Mouse (Mus musculus) MEL (cell line): ENCODE results near the gene E2f1. TPM values are rescaled to one million over a fixed set of nuclear protein-coding genes. Genes with fewer than 3 reads are reported as not detected.

Experiments
- DNase-seq: peaks from one replicate; pipeline ENCODE4 v3.0.0; 2011; ENCODE audit warnings: low read depth, low spot score
- H3K27ac ChIP-seq: 2 replicates; pipeline ENCODE4 v1.5.1; 2012; ENCODE audit warnings: low read depth, mild to moderate bottlenecking, control low read depth, low read length, moderate library complexity; ENCODE audit not compliant: control insufficient read depth
- H3K27me3 ChIP-seq, 2 experiments: fragments of 150-350 bp in 1 of 2; sonication (generic) in 1 of 2; 2 replicates each; pipeline ENCODE4 v1.6.1; 2012; ENCODE audit warnings: low read length in 2 of 2, mild to moderate bottlenecking in 2 of 2, improper control_type of control experiment in 1 of 2, moderate library complexity in 1 of 2; ENCODE audit not compliant: insufficient read depth in 2 of 2, control insufficient read depth in 1 of 2
- H3K36me3 ChIP-seq, 2 experiments: 2 replicates each; pipeline ENCODE4 v1.6.1; 2012 to 2014; ENCODE audit warnings: low read length in 2 of 2, improper control_type of control experiment in 1 of 2, inconsistent platforms in 1 of 2, mild to moderate bottlenecking in 1 of 2; ENCODE audit not compliant: insufficient read depth in 2 of 2, control insufficient read depth in 1 of 2
- H3K4me1 ChIP-seq, 2 experiments: fragments of 150-350 bp in 1 of 2; sonication (generic) in 1 of 2; 2 replicates each; pipeline ENCODE4 v1.6.1; 2012; ENCODE audit warnings: low read length in 2 of 2, improper control_type of control experiment in 1 of 2, mild to moderate bottlenecking in 1 of 2; ENCODE audit not compliant: insufficient read depth in 2 of 2, control insufficient read depth in 1 of 2
- H3K4me3 ChIP-seq, 2 experiments: fragments of 150-350 bp in 1 of 2; sonication (generic) in 1 of 2; 2 replicates each; pipeline ENCODE4 v1.5.1; 2012; ENCODE audit warnings: low read depth in 2 of 2, low read length in 2 of 2, mild to moderate bottlenecking in 2 of 2, moderate library complexity in 2 of 2, control low read depth in 1 of 2, improper control_type of control experiment in 1 of 2; ENCODE audit not compliant: control insufficient read depth in 1 of 2, insufficient read depth in 1 of 2
- H3K79me2 ChIP-seq: 2 replicates; pipeline ENCODE4 v1.6.1; 2012; ENCODE audit warnings: mild to moderate bottlenecking, low read length, moderate library complexity; ENCODE audit not compliant: control insufficient read depth, poor library complexity, insufficient read depth
- H3K9ac ChIP-seq: 2 replicates; pipeline ENCODE4 v1.6.1; 2012; ENCODE audit warnings: low read depth, mild to moderate bottlenecking, control low read depth, low read length, moderate library complexity; ENCODE audit not compliant: control insufficient read depth, poor library complexity, severe bottlenecking
- H3K9me3 ChIP-seq: fragments of 150-350 bp; sonication (generic); replicated peaks from 2 replicates; pipeline ENCODE4 v1.6.1; 2012; ENCODE audit warnings: mild to moderate bottlenecking, low read length, improper control_type of control experiment, moderate library complexity; ENCODE audit not compliant: insufficient read depth
- BHLHE40 ChIP-seq: IDR thresholded peaks from 2 replicates; pipeline ENCODE4 v1.6.1; 2012; ENCODE audit warnings: low read depth, mild to moderate bottlenecking, inconsistent platforms, low read length, improper control_type of control experiment, borderline replicate concordance
- CHD1 ChIP-seq: IDR thresholded peaks from 2 replicates; pipeline ENCODE4 v1.6.1; 2012; ENCODE audit warnings: low read depth, mild to moderate bottlenecking, inconsistent platforms, low read length, improper control_type of control experiment
- CHD2 ChIP-seq: IDR thresholded peaks from 2 replicates; pipeline ENCODE4 v1.6.1; 2011; ENCODE audit warnings: low read length, improper control_type of control experiment
- CTCF ChIP-seq, 3 experiments: IDR thresholded peaks in 2 of 3; conservative IDR thresholded peaks in 1 of 3; 2 replicates each; pipeline ENCODE4 v1.5.1; 2011 to 2012; ENCODE audit warnings: low read length in 3 of 3, low read depth in 2 of 3, mild to moderate bottlenecking in 2 of 3, improper control_type of control experiment in 1 of 3, inconsistent platforms in 1 of 3, mixed read lengths in 1 of 3, moderate library complexity in 1 of 3; ENCODE audit not compliant: control insufficient read depth in 1 of 3, insufficient read depth in 1 of 3, poor library complexity in 1 of 3, severe bottlenecking in 1 of 3
- E2F4 ChIP-seq: IDR thresholded peaks from 2 replicates; pipeline ENCODE4 v1.6.1; 2011; ENCODE audit warnings: low read depth, low read length, improper control_type of control experiment, borderline replicate concordance
- ELF1 ChIP-seq: IDR thresholded peaks from 2 replicates; pipeline ENCODE4 v1.6.1; 2014; ENCODE audit warnings: low read depth, mild to moderate bottlenecking, inconsistent platforms, low read length, improper control_type of control experiment, moderate library complexity
- EP300 ChIP-seq, 2 experiments: IDR thresholded peaks; 2 replicates each; pipeline ENCODE4 v1.6.1; 2011; ENCODE audit warnings: improper control_type of control experiment in 2 of 2, low read length in 2 of 2, low read depth in 1 of 2, mild to moderate bottlenecking in 1 of 2
- ETS1 ChIP-seq: IDR thresholded peaks from 2 replicates; pipeline ENCODE4 v1.6.1; 2012; ENCODE audit warnings: low read depth, mild to moderate bottlenecking, inconsistent platforms, low read length, improper control_type of control experiment, moderate library complexity
- GABPA ChIP-seq: IDR thresholded peaks from 2 replicates; pipeline ENCODE4 v1.6.1; 2012; ENCODE audit warnings: low read depth, mild to moderate bottlenecking, inconsistent platforms, low read length, improper control_type of control experiment, moderate library complexity
- GATA1 ChIP-seq: IDR thresholded peaks from 2 replicates; pipeline ENCODE4 v1.6.1; 2011; ENCODE audit warnings: low read depth, low read length, improper control_type of control experiment
- HCFC1 ChIP-seq: IDR thresholded peaks from 2 replicates; pipeline ENCODE4 v1.6.1; 2012; ENCODE audit warnings: low read depth, mild to moderate bottlenecking, inconsistent platforms, low read length, improper control_type of control experiment, moderate library complexity
- JUND ChIP-seq: IDR thresholded peaks from 2 replicates; pipeline ENCODE4 v1.6.1; 2011; ENCODE audit warnings: low read depth, mild to moderate bottlenecking, improper control_type of control experiment, low read length
- KAT2A ChIP-seq: conservative IDR thresholded peaks from 2 replicates; pipeline ENCODE4 v1.6.1; 2012; ENCODE audit warnings: low read depth, low read length, improper control_type of control experiment, inconsistent platforms
- MAX ChIP-seq: IDR thresholded peaks from 2 replicates; pipeline ENCODE4 v1.6.1; 2011; ENCODE audit warnings: low read length, improper control_type of control experiment
- MAZ ChIP-seq: IDR thresholded peaks from 2 replicates; pipeline ENCODE4 v1.6.1; 2012; ENCODE audit warnings: low read depth, mild to moderate bottlenecking, inconsistent platforms, low read length, improper control_type of control experiment
- MEF2A ChIP-seq: IDR thresholded peaks from 2 replicates; pipeline ENCODE4 v1.6.1; 2014; ENCODE audit warnings: low read depth, mild to moderate bottlenecking, inconsistent platforms, low read length, improper control_type of control experiment; ENCODE audit not compliant: poor library complexity, insufficient replicate concordance, severe bottlenecking; ENCODE audit errors: extremely low read depth
- MYB ChIP-seq: IDR thresholded peaks from 2 replicates; pipeline ENCODE4 v1.6.1; 2011; ENCODE audit warnings: mild to moderate bottlenecking, low read depth, low read length, improper control_type of control experiment
- MYC ChIP-seq: IDR thresholded peaks from 2 replicates; pipeline ENCODE4 v1.6.1; 2011; ENCODE audit warnings: low read depth, mild to moderate bottlenecking, low read length, improper control_type of control experiment, moderate library complexity
- NELFE ChIP-seq: IDR thresholded peaks from 2 replicates; pipeline ENCODE4 v1.6.1; 2011; ENCODE audit warnings: low read depth, low read length, improper control_type of control experiment
- POLR2A ChIP-seq, 2 experiments: IDR thresholded peaks; 2 replicates each; pipeline ENCODE4 v1.6.1; 2011 to 2012; ENCODE audit warnings: low read length in 2 of 2, mild to moderate bottlenecking in 2 of 2, control low read depth in 1 of 2, improper control_type of control experiment in 1 of 2, low read depth in 1 of 2, moderate library complexity in 1 of 2; ENCODE audit not compliant: control insufficient read depth in 1 of 2, insufficient read depth in 1 of 2, poor library complexity in 1 of 2
- POLR2AphosphoS2 ChIP-seq: IDR thresholded peaks from 2 replicates; pipeline ENCODE4 v1.6.1; 2011; ENCODE audit warnings: low read length, improper control_type of control experiment
- POLR2AphosphoS5 ChIP-seq: IDR thresholded peaks from 2 replicates; pipeline ENCODE4 v1.6.1; 2012; ENCODE audit warnings: low read depth, borderline replicate concordance, mild to moderate bottlenecking, inconsistent platforms, low read length, moderate library complexity, mixed read lengths
- RAD21 ChIP-seq: IDR thresholded peaks from 2 replicates; pipeline ENCODE4 v1.6.1; 2011; ENCODE audit warnings: mild to moderate bottlenecking, low read depth, low read length, improper control_type of control experiment
- RCOR1 ChIP-seq: IDR thresholded peaks from 2 replicates; pipeline ENCODE4 v1.6.1; 2012; ENCODE audit warnings: low read depth, mild to moderate bottlenecking, inconsistent platforms, low read length, improper control_type of control experiment
- SMC3 ChIP-seq: IDR thresholded peaks from 2 replicates; pipeline ENCODE4 v1.6.1; 2011; ENCODE audit warnings: low read depth, low read length, improper control_type of control experiment
- TAL1 ChIP-seq: IDR thresholded peaks from 2 replicates; pipeline ENCODE4 v1.6.1; 2012; ENCODE audit warnings: mild to moderate bottlenecking, inconsistent platforms, low read length, moderate library complexity, mixed read lengths
- TBP ChIP-seq: IDR thresholded peaks from 2 replicates; pipeline ENCODE4 v1.8.0; 2011; ENCODE audit warnings: low read depth, low read length, improper control_type of control experiment
- TCF12 ChIP-seq: IDR thresholded peaks from 2 replicates; pipeline ENCODE4 v1.6.1; 2014; ENCODE audit warnings: low read depth, mild to moderate bottlenecking, inconsistent platforms, low read length, improper control_type of control experiment, moderate library complexity
- USF2 ChIP-seq, 2 experiments: IDR thresholded peaks; 2 replicates each; pipeline ENCODE4 v1.6.1; 2011 to 2012; ENCODE audit warnings: improper control_type of control experiment in 2 of 2, low read length in 2 of 2, borderline replicate concordance in 1 of 2, inconsistent platforms in 1 of 2, low read depth in 1 of 2, mild to moderate bottlenecking in 1 of 2; ENCODE audit not compliant: insufficient read depth in 1 of 2
- ZC3H11A ChIP-seq: IDR thresholded peaks from 2 replicates; pipeline ENCODE4 v1.6.1; 2012; ENCODE audit warnings: low read depth, mild to moderate bottlenecking, inconsistent platforms, low read length, improper control_type of control experiment
- ZKSCAN1 ChIP-seq: IDR thresholded peaks from 2 replicates; pipeline ENCODE4 v1.6.1; 2012; ENCODE audit warnings: low read depth, mild to moderate bottlenecking, inconsistent platforms, low read length, improper control_type of control experiment, moderate library complexity
- ZNF384 ChIP-seq: IDR thresholded peaks from 2 replicates; pipeline ENCODE4 v1.6.1; 2012; ENCODE audit warnings: low read depth, mild to moderate bottlenecking, inconsistent platforms, low read length, improper control_type of control experiment
- polyA plus RNA-seq, 2 experiments: library from polyadenylated mRNA; stranded (reverse) in 1 of 2; unstranded in 1 of 2; fragments of >175 nt in 1 of 2; fragments of >200 nt in 1 of 2; gene quantifications; 2 replicates each; pipeline versions ENCODE4 v1.2.1 to v1.2.4; 2012; ENCODE audit warnings: low replicate concordance in 2 of 2, low read depth in 1 of 2; ENCODE audit not compliant: insufficient read length in 2 of 2, insufficient read depth in 1 of 2, missing spikeins in 1 of 2
- total RNA-seq: library from RNA; depleted of rRNA; stranded (reverse); fragments of 300-350 nt; gene quantifications from 2 replicates; pipeline ENCODE4 v1.2.3, GENCODE M21; 2012

E2f1 gene
- total and polyA plus RNA-seq, 3 experiments = 17.4 to 41.6 TPM; not detected in 1

DNA sequence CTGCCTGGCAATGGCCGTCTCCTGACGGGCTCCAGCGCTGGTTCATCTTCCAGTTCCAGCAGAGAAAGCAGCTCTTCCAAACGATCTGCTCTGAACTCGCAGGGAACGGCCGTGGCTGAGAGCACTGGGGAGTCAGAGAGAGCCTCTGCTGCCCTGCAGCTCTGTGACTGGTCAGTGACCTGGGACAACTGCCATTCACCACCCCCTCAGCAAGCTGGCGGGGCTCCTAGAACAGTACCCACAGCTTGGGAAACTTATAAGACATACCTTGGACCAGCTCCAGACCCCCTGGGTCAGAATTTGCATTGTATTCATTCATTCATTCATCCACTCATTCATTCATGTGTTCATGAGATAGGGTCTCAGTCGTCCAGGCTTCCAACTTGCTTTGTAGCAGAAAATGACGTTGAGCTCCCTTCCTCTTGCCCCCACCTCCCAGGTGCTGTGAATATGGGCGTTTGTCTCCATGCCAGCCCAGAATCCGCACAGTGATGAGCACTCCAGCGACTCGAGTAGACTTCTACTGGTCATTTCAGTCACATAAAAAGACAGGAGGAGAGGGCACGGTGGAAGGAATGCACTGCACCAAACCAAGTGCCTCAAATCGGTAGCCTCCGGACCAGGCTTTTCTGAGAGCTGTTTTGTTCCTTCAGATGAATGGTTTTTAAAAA lies 15.4 kb upstream of the E2f1 start:
- Histone ChIP-seq H3K27me3 (no peaks in the 10 kb centered on the region), H3K36me3 (peaks cover 0 to 14% of the 10 kb centered on the region in 2 experiments; a peak in 2 of 4 replicates)

DNA sequence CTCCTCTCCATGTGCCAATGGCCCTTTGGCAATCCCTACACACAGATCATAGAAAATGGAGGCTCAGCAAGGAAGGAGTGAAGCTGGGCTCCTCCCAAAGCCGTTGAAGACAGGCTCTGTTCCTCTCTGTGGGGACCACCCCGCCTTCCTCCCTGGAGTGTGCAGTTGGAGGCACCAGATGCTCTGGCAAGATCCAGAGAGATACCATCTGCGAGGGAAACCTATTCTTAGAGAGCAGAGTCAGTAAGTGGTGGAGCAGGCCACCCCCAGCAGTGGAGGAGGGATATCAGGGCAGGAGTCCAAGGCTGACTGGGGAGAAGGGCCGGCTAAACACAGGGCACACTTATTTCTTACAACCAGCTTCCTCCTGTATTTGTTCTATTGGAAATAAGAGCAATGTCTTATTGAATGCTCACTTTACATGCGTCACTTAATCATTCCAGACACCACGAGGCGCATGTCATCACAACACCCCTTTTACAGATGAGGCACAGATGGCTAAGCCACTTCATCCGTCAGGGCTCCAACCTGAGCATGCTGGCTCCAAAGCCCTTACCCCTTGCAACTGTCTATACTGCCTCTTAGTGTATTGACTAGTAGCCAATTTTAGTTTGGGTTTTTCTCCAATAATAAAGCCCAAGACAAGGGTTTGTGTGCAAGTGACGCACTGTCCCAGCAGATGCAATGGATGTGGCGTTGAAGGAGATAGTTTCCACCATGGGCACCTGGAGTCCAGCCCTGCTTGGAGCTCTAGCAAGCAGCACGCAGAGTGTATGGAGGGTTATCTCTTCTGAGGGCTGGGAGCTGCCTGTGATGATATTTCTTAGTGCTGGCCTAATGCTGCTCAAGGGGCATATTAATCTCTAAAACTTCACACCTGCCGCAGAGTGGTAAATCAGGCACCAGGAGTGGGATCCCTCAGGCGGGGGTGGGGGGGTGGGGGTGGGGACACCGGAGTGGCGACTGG lies 14.5 kb upstream of the E2f1 start:
- Histone ChIP-seq H3K4me3 (0 out of 4 replicates have a peak overlapping the region, but pooled peaks of 1 of the 2 experiments have one; percentile 2), H3K9me3 (no peaks in the 10 kb centered on the region), H3K36me3 (peaks cover 0 to 14% of the 10 kb centered on the region in 2 experiments; a peak in 2 of 4 replicates), H3K4me1 (peaks cover 12 to 16% of the 10 kb centered on the region in 2 experiments), H3K27ac (peak overlapping the region; percentile 64), H3K9ac (peak overlapping the region; percentile 43), H3K79me2 (no peaks in the 10 kb centered on the region), H3K27me3 (no peaks in the 10 kb centered on the region)
- DNase-seq = peak; percentile 86
- peak; percentile 55 for TF ChIP-seq RCOR1
- peak; percentile 71 for TF ChIP-seq TCF12
- peak; percentile 48 to 87; a peak in 3 of 4 replicates for TF ChIP-seq EP300 (IDR thresholded peaks at IDR 0.05; ENCODE audit: low read depth in 1 of 2, low read length in 2 of 2)
- TF ChIP-seq GABPA = no peak
- TF ChIP-seq ELF1 = no peak
- TF ChIP-seq TAL1 = peak; percentile 63
- 0 out of 2 replicates have a peak, but pooled peaks have one; percentile 46 for TF ChIP-seq E2F4
- TF ChIP-seq POLR2A (IDR thresholded peaks at IDR 0.05; ENCODE audit: control insufficient read depth in 1 of 2, insufficient read depth in 1 of 2, low read depth in 1 of 2, low read length in 2 of 2, poor library complexity in 1 of 2) = peak in 1 of 2 experiments; percentile 43; a peak in 1 of 4 replicates
- TF ChIP-seq KAT2A = no peak
- TF ChIP-seq MYC = peak; percentile 61
- no peak for TF ChIP-seq SMC3
- TF ChIP-seq MEF2A = 0 out of 2 replicates have a peak, but pooled peaks have one; percentile 32
- no peak for TF ChIP-seq ZNF384
- TF ChIP-seq CHD1 = no peak
- no peak for TF ChIP-seq JUND
- TF ChIP-seq POLR2AphosphoS5 = no peak
- no peak for TF ChIP-seq POLR2AphosphoS2
- peak; percentile 69 for TF ChIP-seq MYB
- no peak for TF ChIP-seq MAZ
- peak; percentile 61; the same call in 1 of the 2 replicates for TF ChIP-seq GATA1
- peak; percentile 49; the same call in 1 of the 2 replicates for TF ChIP-seq TBP
- TF ChIP-seq ZC3H11A = no peak

More for the DNA sequence above, 15.4 kb upstream of the E2f1 start:
- no peak for TF ChIP-seq ETS1
- no peak for TF ChIP-seq E2F4
- no peak for TF ChIP-seq ZKSCAN1
- TF ChIP-seq HCFC1 = no peak
- TF ChIP-seq RAD21 = no peak
- TF ChIP-seq TAL1 = no peak
- no peak for TF ChIP-seq USF2 (IDR thresholded peaks at IDR 0.05; ENCODE audit: borderline replicate concordance in 1 of 2, insufficient read depth in 1 of 2, low read depth in 1 of 2, low read length in 2 of 2)
- TF ChIP-seq JUND = no peak
- TF ChIP-seq MYB = no peak
- no peak for TF ChIP-seq BHLHE40
- no peak for TF ChIP-seq MAX
- no peak for TF ChIP-seq KAT2A
- TF ChIP-seq GATA1 = no peak
- no peak for TF ChIP-seq CTCF (IDR thresholded peaks at IDR 0.05 in 2 of 3, conservative IDR thresholded peaks at IDR 0.05 in 1 of 3; ENCODE audit: control insufficient read depth in 1 of 3, insufficient read depth in 1 of 3, low read depth in 2 of 3, low read length in 3 of 3, poor library complexity in 1 of 3, severe bottlenecking in 1 of 3)
- TF ChIP-seq NELFE = no peak
- TF ChIP-seq CHD2 = no peak
- H3K9me3 ChIP-seq = no peaks in the 10 kb centered on the region
- no peak overlapping the region for H3K4me3 ChIP-seq
- H3K4me1 ChIP-seq = peaks cover 12 to 16% of the 10 kb centered on the region in 2 experiments
- H3K9ac ChIP-seq = no peak overlapping the region
- no peak for DNase-seq
- no peaks in the 10 kb centered on the region for H3K79me2 ChIP-seq
- H3K27ac ChIP-seq = no peak overlapping the region
